Mouse (Mus musculus) thymus, postnatal 4 days (tissue): ENCODE data around the gene Ppp1r21.

Experiments
- DNase-seq: peaks from one replicate; pipeline ENCODE4 v3.0.0; 2021

The Ppp1r21 gene

DNA sequence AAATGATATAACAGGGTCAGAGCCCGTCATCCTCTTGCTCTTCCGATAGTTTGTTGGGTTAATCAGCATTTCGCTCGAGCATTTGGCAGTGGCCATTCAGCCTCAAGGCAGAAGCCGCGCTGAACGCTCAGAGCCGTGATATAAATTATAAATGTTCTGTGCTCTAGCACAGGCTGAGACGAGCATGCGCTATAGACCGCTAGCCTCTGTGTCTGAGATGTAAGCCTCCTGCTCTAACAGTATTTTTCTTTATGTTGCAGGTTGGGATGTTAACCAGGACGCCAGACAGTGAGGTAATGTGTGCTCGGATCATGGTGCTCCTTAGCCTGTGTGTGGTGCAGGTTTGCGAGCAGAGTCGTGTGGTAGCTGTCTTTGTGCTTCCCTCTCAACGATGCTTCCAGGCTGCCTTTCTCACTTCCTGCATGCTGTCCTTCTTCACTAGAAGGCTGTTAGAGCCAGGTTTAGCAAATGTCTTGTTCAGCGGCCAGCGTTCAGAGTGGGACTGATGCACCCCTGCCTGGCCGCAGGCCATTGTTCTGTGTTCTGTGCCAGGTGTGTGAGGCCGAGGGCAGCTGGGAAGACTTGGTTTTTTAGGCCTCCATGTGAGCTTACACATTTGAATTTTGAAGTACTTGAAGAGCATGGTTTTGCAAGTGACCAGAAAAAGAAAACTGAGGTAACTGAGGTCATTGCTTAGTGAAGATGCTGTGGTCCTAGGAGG, 48.8 kb downstream of the Ppp1r21 start:
- no peak for DNase-seq

- DNase-seq, result no peak
Observed at GRCm38 (mm10) chr17:88580556-88580955, 50.6 kb downstream of the Ppp1r21 start.

DNA sequence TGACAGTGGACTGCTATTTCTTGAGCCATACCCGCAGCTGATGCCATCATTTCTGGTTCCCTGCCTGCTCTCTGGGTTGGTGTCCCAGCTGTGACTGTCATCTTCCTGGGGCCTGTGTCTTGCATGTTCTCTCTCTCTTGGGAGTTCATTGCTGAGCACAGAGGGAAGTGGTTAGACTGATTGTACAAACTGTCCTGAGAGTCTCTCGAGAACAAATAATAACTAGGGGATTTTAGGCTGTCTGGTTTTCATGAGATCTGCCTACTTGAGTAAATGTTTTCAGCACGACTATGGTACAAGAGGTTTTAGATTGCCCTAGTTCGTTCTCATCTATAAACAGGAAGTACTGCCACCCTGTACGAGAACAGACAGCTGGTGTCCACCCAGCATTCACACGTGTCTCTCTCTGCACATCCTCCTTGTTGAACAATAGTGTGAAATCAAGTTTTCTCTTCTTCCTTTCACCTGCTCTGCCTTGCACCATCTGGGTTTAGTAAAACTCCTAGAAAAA, 51.6 kb downstream of the Ppp1r21 start:
- peak; percentile 55 for DNase-seq

DNA sequence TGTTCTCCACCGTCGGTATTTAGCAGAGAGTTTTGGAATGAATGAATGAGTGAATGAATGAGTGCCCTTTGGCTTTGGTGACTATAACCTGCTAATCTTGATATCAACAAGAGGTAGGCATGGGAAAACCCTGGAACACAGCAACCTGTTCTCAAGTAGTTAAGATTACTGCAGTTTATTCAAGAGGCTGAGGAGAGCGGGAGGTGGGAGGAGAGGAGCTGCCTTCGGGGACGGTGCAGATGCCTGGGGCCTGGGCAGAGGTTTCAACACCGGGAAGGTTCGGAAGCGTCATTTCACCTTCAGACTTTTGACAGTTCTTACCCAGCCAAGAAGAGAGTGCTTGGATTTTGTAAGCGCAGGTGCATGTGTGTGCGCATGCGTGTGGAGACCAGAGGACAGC, 53.1 kb downstream of the Ppp1r21 start:
- DNase-seq, result no peak

DNA sequence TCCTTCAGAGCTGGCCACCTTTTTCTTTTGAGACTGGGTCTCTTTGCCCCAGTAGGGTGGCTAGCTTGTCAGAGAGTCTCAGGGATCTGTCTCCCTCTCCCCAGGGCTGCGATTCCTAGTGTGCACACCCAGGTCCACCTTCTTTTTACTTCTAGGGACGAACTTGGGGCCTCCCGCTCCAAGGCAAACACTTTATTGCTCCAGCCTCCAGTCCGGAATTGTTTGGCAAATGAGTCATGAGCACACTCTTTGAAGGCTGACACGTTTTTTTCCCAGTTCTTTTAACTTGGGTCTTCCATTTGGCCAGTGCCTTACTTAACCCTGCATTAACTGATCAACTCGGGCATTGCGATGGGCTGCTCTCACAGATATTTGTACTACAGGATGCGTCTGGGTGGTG, 53.5 kb downstream of the Ppp1r21 start:
- DNase-seq, result no peak

GRCm38 (mm10) chr17:88587371-88587770, 57.5 kb downstream of the Ppp1r21 start:
- DNase-seq, result no peak

- DNase-seq, result no peak
Observed at GRCm38 (mm10) chr17:88588228-88588627, 58.3 kb downstream of the Ppp1r21 start.

DNA sequence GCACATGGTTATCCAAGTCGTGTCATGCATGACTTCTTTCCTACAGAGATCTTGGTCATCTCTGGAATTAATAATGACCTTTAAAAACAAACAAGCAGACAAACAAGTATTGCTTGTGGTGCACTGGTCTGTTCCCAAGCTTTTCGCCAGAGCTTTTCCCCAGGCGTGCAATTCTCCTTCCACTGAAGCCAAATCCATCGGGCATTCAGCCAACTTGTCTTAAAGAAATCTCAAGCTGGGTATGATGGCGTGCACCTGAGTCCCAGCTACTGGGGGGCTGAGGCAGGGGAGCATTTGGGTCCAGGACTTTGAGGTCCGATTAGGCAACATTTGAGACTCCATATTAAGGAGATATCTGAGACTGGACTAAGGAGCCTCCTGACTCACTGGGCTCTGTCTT, 60.3 kb downstream of the Ppp1r21 start:
- DNase-seq, result no peak

DNA sequence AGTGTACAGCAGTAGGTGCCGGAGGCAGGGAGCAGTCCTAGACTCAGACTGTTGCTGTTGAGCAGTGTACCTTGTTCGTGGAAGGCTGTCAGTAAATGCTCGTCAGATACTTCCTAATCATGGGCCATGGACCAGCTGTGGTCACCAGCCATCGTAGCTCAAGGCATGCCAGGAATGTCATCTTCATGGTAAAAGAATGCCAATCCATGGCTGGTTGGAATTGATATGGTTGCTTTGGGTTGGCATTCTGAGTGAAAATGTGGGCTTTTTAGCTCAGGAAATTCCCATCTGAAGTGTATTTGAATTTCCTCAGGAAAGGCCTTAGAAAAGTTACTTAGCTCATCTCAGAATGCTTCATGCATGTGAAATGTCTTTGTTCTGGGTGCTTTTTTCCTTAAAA, 65.2 kb downstream of the Ppp1r21 start:
- no peak for DNase-seq

DNA sequence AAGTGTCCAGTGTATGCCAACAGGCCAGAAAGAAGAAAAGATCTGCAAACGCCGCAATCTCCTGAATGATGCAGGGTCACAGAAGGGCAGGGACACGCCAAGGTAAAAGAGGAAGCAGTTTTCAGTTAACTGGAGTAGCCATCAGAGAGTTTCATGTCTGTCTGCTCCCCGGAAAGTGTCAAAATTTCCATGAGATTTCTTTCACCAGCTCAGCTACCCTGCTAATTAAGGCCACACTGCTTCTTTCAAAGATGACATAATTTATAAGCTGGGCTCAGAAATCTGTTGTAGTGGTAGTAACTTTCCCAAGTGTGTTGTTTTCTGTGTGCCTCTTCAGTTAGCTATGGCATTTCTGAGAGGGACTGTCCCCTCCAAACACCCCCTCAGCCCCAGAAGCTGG, 66.2 kb downstream of the Ppp1r21 start:
- DNase-seq, result no peak

DNA sequence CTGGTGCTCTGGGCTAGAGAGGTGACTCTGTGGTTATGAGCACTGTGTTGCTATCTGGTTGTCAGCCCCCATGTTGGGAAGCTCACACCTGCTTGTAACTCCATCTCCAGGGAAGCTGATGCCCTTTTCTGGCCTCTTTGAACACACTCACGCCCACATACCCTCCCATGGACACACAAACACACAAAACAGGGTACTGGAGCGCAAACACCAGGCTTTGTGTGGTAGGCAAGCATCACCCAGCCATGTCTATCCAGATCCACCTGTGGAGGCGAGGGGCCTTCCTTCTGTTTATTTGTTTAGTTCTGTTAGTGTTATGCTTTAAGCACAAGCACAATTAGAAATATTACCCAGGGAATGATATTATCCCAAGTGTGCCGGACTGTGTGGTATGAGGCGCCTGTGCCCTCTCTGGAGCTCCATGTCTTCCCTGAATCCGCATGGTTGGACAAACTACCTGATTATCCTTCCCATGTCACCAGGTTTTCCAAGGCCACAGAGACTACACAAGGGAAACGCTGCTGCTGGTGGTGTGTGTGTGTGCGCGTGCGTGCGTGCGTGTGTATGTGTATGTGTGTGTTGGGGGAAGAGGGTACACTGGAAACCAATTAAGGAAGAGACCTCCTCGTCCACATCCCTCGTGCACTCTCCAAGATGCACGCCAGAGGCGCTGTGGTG, 66.8 kb downstream of the Ppp1r21 start:
- DNase-seq, result peak; percentile 86

- DNase-seq, result peak; percentile 53
Observed at GRCm38 (mm10) chr17:88597222-88598055, 67.5 kb downstream of the Ppp1r21 start, which contains the start of gene Ston1. Gene Ston1, plus strand, starts transcription at chr17:88597684.

GRCm38 (mm10) chr17:88598056-88598420, 68.1 kb downstream of the Ppp1r21 start:
- no peak for DNase-seq

GRCm38 (mm10) chr17:88598570-88599368, 68.9 kb downstream of the Ppp1r21 start:
- DNase-seq, result no peak

DNA sequence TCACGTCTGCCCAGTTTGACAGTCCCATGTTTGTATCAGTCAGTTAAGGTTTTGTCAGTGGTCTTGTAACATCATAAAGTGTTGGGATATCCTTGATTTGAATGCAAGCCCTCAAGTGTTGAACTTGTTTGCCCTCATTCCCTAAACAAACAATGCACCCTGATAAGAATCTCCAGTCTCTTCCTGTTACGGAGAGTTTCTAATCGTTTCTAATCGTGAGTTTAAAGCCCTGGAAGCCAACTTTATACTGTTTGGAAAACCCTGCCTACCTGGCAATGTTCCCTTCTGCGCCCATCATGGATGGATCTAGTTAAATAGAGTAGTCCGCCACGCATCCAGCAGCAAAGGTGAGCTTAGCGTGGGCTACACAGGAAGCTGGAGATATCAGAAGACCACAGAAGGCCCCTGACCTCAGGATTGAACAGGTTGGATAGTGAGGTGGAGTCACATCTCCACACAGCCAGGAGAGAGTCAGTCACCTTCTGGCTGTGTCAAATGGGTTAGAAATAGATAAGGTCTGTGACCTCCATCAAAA, 70.6 kb downstream of the Ppp1r21 start:
- no peak for DNase-seq

DNA sequence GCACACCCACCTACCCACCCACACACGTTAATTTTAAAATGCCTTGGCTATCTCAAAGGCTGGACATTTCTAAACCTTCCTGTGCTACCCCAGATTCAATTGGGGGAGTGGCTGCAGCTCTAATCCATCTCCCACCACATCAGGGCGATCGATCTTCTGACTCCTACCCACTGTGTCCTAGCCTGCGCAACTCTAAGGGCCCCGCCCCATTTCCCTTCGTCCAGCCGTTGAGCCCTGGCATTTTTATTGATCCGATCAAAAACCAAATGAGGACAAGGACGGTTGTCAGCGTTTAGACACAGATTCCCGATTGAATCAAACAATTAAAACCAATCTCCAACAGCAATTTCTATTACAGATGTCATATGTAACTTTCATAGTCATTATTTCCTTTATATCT, 74.0 kb downstream of the Ppp1r21 start:
- no peak for DNase-seq

DNA sequence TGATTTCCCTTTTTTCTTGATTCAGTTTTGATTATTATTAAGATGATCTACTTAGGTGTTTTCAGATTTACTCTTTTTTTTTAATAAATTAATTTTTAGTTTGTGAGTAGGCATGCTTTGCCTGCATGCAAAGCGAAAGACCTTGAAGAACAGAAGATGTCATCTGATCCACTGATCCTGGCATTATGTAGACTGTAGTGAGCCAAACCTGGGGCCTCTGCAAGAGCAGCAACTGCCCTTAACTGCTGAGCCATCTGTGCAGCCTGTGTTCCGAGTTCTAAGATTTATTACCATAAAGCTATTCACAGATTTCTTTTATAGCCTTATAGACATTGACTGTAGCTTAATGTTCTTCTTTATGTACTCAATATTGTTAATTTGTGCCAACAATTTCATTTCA, 76.1 kb downstream of the Ppp1r21 start:
- DNase-seq, result no peak

- DNase-seq, result no peak
Observed at GRCm38 (mm10) chr17:88609361-88609760, 79.4 kb downstream of the Ppp1r21 start.

DNA sequence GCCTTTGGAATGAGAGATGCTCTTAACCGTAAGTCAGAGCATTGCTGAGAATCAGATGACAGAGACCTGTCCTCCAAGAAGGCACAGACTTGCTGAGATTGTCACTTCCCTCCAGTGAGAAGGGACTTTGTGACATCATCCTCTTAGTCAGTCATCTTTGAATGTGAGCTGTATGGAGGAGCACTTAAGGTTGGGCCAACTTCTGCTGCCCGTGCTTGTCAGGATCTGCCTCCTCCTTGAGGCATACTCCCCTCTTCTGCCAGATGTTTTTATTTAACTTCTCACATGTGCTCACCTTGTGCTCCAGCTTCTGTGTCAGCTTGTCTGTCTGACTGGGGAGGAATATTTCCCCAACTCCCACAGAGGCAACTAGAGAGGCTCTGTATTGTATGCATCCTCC, 81.1 kb downstream of the Ppp1r21 start:
- no peak for DNase-seq

- DNase-seq, result no peak
Observed at GRCm38 (mm10) chr17:88613172-88613571, 83.3 kb downstream of the Ppp1r21 start.

GRCm38 (mm10) chr17:88613721-88614120, 83.8 kb downstream of the Ppp1r21 start:
- no peak for DNase-seq

DNA sequence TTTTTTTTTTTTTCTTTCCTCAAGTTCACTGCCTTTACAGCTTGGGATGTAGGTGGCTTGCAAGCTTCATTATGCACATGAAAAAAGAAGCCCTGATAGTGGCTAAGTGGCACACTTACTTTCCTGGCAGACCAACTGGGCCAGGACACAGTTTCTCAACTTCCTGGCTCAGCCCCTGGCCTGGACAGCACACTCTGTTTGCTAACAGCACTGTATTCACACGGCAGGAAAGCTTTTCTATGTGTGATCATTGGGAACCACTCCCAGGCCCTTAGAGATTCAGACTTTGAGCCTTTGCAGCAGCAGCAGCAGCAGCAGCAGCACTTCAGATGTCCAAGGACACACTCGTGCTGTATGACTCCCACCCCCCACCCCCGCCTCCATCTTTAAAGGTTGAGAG, 84.3 kb downstream of the Ppp1r21 start:
- DNase-seq, result no peak
